Mouse (Mus musculus) olfactory bulb, adult 2 months (tissue): ENCODE results near the gene Synpr.

Experiments
- CTCF ChIP-seq: fragments of 200-500 bp; IDR thresholded peaks from 2 replicates; pipeline ENCODE4 v1.5.1; 2012; ENCODE audit warnings: low read depth, mild to moderate bottlenecking, low read length, moderate library complexity; ENCODE audit not compliant: insufficient read depth
- POLR2A ChIP-seq: fragments of 200-500 bp; IDR thresholded peaks from 2 replicates; pipeline ENCODE4 v1.6.1; 2012; ENCODE audit warnings: mild to moderate bottlenecking, low read depth, low read length, moderate library complexity; ENCODE audit not compliant: insufficient read depth

- TF ChIP-seq POLR2A (no peak), CTCF (no peak)
Measured at GRCm38 (mm10) chr14:13593321-13593940, 308.9 kb downstream of the Synpr start.
